Mouse (Mus musculus) cerebellum, adult 18-20 months (tissue): ENCODE measurements around the gene Dnaja3.
A peak's percentile ranks its signal among the peaks of the same experiment; 100 is the strongest.
"Not testable (repeated sequence)": the region's sequence is repeated elsewhere in the genome, so short reads cannot be mapped to it uniquely, and the experiment has no call there.

Experiments used
- DNase-seq, 2 experiments: peaks; one replicate each; pipeline ENCODE4 v3.0.0; 2021

Dnaja3 gene

GRCm38 (mm10) chr16:4674091-4674490 lies 34.3 kb downstream of the Dnaja3 start:
- no peak for DNase-seq

- DNase-seq = no peak
Measured at GRCm38 (mm10) chr16:4676836-4677235, 37.0 kb downstream of the Dnaja3 start.

- no peak for DNase-seq
Measured at GRCm38 (mm10) chr16:4678080-4678479, 38.3 kb downstream of the Dnaja3 start.

DNA sequence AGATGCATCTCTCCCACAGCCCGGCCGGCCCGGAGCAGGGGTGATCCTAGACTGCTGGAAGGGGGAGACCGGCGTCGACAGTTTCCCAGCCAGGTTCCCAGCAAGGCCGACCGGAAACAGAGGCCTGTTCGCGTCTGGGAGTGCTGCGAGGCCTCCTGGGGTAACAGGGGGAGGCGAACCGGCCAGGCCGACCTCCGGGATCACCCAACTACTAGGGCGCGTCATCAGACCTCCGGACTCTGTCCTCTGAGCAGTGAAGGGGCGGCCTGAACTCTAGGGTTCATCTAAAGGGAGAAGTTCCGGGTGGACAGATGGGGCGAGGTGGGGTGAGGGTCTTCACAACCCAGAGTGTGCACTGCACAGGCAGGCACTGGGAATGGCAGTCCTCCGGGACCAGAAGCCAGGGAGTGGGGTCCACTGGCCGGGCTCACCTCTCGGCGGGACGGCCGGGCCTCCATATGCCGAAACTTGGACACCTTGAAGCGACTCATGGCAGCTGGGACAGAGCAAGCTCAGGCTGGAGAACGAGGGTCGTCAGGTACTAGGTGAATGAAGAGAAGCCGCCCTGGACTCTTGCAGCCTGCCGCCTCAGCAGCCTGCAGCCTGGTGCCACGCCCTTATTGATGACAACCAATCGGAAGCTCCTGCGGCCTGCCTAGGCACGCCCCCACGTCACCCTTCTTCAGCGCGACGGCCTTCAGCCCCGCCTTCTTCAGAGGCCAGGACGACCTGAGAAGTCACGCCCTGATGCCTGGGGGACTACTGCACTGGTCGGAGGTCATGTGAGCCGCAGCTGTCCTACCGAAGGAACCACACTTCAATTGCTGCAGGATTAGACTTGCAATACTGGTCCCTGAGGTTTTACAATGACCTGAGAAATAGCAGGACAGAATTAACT lies 39.6 kb downstream of the Dnaja3 start, which contains the start of gene Coro7:
TSS of gene Coro7 (minus strand) at position 657 of the 898 bp plus-strand sequence.
- peak; percentile 91 to 96 for DNase-seq

- DNase-seq = not testable (repeated sequence)
Measured at GRCm38 (mm10) chr16:4680922-4681455, 41.2 kb downstream of the Dnaja3 start.

DNA sequence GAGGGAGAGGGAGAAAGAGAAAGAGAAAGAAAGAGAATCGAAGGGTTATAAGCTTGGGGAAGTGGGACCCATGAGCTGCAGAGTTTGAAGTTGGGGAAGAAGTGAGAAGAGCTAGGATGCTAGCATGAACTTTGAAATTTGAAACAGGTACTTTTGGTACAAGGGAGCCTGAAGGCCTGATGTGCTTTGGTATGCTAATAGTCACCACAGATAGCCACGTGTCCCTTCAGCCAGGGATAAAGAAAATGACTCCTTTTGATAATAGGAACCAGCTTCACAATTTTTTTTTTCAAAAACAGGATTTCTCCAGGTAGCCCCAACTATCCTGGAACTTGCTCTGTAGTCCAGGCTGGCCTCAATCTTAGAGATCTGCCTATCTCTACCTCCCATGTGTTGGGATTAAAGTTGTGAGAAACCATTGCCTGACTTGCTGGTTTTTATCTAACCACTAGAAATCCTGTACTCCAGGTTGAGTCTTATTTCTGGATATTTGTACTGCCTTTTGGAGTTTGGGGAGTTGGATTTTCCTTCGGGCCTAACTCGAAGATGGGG lies 42.9 kb downstream of the Dnaja3 start:
- no peak for DNase-seq

DNA sequence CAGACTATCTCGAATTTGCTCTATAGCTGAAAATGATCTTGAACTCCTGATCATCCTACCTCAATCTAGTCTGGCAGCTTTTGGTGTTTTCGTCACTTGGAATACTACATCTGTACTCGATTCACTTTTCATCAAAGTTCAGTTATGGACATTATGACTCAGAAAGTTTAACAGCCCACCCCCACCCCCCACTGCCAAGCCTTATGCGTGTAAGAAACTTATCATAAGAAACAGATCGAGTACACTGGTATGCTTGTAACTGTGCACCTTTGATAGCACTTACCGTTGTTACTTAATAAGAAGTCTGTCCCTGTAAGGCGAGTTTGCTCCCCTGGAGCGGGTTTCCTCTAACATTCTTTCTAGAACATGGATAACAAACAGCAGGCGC lies 43.4 kb downstream of the Dnaja3 start:
- no peak for DNase-seq

GRCm38 (mm10) chr16:4683581-4684456 lies 44.0 kb downstream of the Dnaja3 start:
- peak; percentile 96 to 99 for DNase-seq

DNA sequence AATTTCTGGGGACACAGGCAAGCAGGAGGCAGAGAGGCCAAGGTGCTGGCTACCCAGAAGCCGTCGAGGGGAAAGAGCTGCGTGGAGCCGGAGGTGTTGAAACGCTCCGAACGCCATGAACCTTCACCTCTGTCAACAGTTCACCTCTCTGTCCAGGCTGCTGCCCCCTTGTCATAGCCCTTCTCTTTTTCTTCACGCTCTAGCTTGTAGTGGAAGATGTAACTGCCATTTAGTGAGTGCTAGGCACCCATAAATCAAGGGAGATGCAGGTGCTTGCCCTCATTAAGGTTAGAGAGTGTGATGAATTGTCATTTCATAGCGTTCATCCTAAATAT lies 44.6 kb downstream of the Dnaja3 start:
- no peak for DNase-seq

DNA sequence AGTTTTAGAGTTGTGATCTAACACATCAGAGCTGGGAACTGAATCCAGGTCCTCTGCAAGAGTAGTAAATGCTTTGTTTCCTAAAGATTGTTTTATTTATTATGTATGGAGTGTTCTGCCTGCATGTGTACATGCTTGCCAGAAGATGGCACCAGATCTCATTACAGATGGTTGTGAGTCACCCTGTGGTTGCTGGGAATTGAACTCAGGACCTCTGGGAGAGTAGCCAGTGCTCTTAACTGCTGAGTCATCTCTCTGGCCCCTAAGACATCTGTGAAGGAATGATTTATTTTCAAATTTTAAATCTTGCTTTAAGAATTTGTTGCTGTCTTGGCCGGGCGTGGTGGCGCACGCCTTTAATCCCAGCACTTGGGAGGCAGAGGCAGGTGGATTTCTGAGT lies 49.6 kb downstream of the Dnaja3 start:
- DNase-seq = not testable (repeated sequence)

GRCm38 (mm10) chr16:4701211-4701610 lies 61.4 kb downstream of the Dnaja3 start:
- no peak for DNase-seq

DNA sequence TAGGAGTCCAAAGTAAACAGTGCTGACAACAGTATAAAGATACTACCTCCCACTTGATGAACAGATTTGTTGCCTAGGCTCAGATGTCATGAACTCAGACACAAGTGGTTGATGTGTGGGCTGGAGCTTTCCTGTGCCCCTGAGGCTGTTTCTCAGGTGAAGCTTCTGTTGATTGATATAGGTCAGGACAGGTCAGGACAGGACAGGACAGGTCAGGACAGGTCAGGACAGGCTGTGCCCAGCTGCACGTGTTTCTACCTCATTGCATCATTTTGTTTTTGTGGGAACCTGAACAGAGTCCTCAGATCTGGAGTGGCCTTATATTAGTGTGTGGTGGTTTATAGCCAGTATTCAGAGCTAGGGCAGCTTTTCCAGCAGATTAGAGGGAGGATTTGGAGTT lies 62.9 kb downstream of the Dnaja3 start:
- no peak for DNase-seq

DNA sequence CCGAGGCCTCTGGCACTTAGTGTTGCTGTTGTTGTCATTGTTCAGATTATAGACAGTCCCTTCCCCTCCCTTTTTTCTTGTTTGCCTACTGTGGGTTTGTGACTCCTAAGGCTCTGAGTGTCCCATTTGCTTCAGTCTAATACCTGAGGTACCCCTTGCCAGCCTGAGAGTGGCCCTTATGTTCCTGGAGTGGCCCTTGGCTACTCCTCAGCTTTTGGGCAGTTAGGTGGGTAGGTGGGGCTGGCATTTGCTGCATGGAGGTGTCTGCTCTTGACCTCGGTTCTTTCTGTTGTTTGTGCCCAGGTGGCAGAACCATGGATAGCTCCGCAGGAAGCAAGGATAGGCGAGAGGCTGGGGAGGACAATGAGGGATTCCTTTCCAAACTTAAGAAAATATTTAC lies 65.8 kb downstream of the Dnaja3 start:
- DNase-seq = no peak

DNA sequence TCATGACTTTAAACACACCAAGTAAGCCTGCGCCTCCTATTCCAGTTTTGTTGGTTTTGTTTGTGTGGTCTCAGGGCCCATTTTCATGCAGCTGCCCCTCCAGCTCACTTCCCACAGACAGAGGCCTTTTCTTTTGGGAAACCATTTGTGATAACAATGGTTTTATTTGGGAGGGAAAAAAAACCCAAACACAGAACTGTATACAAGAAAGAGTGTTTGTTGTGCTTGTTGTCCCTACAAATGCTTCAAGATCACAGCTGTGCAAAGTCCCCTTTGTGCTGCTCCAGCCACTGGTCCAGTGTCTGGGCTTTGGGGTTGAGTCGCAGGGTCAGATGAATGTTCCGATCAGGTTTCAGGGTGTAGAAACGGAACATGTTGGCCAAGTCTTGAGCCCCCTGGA lies 71.4 kb downstream of the Dnaja3 start:
- no peak for DNase-seq

GRCm38 (mm10) chr16:4713861-4714710 lies 74.3 kb downstream of the Dnaja3 start:
- peak; percentile 70 to 73 for DNase-seq

- DNase-seq = peak in 1 of 2 experiments; percentile 18
Measured at GRCm38 (mm10) chr16:4717866-4718265, 78.1 kb downstream of the Dnaja3 start.

- peak; percentile 80 to 81 for DNase-seq
Measured at GRCm38 (mm10) chr16:4718753-4719518, 79.1 kb downstream of the Dnaja3 start, which contains the start of gene Nmral1. Gene Nmral1, minus strand, starts transcription at chr16:4719356.

GRCm38 (mm10) chr16:4722128-4722914 lies 82.5 kb downstream of the Dnaja3 start:
- DNase-seq = no peak

DNA sequence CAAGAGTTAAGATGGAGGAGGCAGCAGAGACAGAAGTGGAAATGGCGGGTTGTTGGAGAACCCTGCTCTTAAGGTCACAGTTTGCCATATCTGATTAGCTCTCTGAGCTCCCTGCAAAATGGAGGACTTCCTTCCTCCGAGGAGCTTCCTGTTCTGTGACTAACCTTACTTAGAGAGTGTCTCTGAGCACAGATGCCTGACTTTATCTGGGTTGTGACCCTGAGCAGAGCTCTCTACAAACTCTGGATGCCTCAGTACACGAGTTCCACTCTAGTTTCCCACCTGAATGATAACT lies 83.1 kb downstream of the Dnaja3 start:
- DNase-seq = no peak

DNA sequence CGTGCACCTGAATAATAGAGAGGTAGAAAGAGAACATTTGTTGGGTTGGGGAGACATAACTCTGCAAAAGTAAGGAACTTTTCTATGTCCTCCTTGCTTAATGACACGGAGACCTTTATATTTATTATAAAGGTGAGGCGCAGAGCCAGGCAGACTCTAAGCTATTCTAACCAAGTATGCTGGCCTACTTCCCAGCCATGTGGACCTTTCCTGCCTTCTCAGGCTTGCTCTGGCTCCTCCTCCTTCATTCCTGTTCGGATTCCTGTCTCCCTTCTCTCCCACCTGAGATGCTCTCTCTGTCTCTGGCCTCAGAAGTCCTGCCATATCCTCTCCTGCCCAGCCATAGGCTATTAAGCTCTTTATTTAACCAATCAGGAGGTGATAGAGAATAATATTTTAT lies 85.5 kb downstream of the Dnaja3 start:
- DNase-seq = no peak
